ENCODE assay signal across 11 mouse cellular contexts in the genomic region with DNA sequence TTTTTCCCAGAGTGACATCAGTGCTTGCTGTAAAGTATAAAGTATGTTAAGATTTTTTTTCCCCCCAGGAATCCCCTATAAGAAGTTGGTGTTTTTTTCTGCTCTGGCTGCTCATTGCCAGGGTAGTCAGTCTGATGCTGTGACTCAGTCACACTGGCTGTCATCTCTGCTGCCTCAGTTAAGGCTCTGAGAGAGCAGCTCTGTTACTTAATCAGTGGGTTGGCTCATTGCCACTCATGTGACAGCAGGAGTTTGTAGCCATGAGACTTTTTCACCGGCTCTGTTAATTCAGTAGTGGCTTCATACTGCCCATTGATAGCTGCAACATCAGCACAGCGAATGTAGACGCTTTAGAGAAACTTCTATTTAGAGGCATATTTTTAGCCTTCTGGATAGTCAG.
DNase-seq lines count a peak whose midpoint lies in the region; ATAC-seq and TF ChIP-seq lines count a peak whose summit lies in the region.
"Had no signal": no experiment of that assay in that cellular context is flagged by ENCODE, and none has a peak within 500 bp of the region (broad histone marks: within the 10 kb centered on the region; RNA-seq: fewer than 3 reads in every experiment).

No protein-coding gene starts in this region.

- ATAC-seq in hindbrain, postnatal 0 days, result no peak
- ATAC-seq: intestine, postnatal 0 days had no signal

- H3K9ac ChIP-seq in hindbrain, postnatal 0 days (replicated peaks; ENCODE audit: low read length), result no peak overlapping the region

- TF ChIP-seq CTCF in hindbrain, postnatal 0 days (IDR thresholded peaks at IDR 0.05; ENCODE audit: low read depth), result no peak

- no peak overlapping the region for H3K27ac ChIP-seq in hindbrain, postnatal 0 days
- H3K27ac ChIP-seq in hindbrain, embryonic 10.5 days, result no peak overlapping the region

- no peaks in the 10 kb centered on the region for H3K4me1 ChIP-seq in hindbrain, postnatal 0 days (ENCODE audit: insufficient read depth, low read length)
- H3K4me1 ChIP-seq in hindbrain, embryonic 10.5 days (replicated peaks), result peaks cover 16% of the 10 kb centered on the region

- WGBS in hindbrain, postnatal 0 days, result 41% methylated on average over 3 of the region's 3 CpGs
- WGBS in hindbrain, embryonic 10.5 days, result 93% methylated on average over 3 of the region's 3 CpGs

- peak; percentile 20 to 68 for DNase-seq in adrenal gland, adult (ENCODE audit: inconsistent age in 2 of 2, low spot score in 1 of 2)
- DNase-seq in adrenal gland, postnatal 4 days (ENCODE audit: low spot score in 2 of 2), result no peak
- DNase-seq in hindbrain, postnatal 0 days (ENCODE audit: low spot score), result peak; percentile 48
- no peak for DNase-seq in hindbrain, embryonic 10.5 days (ENCODE audit: low spot score)
- peak; percentile 74 for DNase-seq in 416B (ENCODE audit: low read depth)
- DNase-seq in heart, postnatal 36 days, result peak; percentile 14 to 24
- no peak for DNase-seq in spleen, adult 12 weeks (ENCODE audit: low spot score)
- DNase-seq in thymus, postnatal 14 days, result no peak
- DNase-seq: gastrocnemius, postnatal 10 days had no signal

- no peaks in the 10 kb centered on the region for H3K9me3 ChIP-seq in hindbrain, postnatal 0 days (ENCODE audit: low read length)
- H3K9me3 ChIP-seq in hindbrain, embryonic 10.5 days, result no peaks in the 10 kb centered on the region

- H3K4me3 ChIP-seq in hindbrain, postnatal 0 days (ENCODE audit: low read length), result no peak overlapping the region
- H3K4me3 ChIP-seq in hindbrain, embryonic 10.5 days, result no peak overlapping the region

- H3K36me3 ChIP-seq in hindbrain, postnatal 0 days (ENCODE audit: insufficient read depth, low read length), result no peaks in the 10 kb centered on the region
- no peaks in the 10 kb centered on the region for H3K36me3 ChIP-seq in hindbrain, embryonic 10.5 days

- H3K27me3 ChIP-seq in hindbrain, postnatal 0 days (ENCODE audit: insufficient read depth, low read length), result no peaks in the 10 kb centered on the region
- H3K27me3 ChIP-seq in hindbrain, embryonic 10.5 days (ENCODE audit: insufficient read depth, poor library complexity, severe bottlenecking), result no peaks in the 10 kb centered on the region

- no peak overlapping the region for H3K4me2 ChIP-seq in hindbrain, postnatal 0 days (ENCODE audit: low read depth, low read length)
- H3K4me2 ChIP-seq: liver, embryonic 11.5 days had no signal

- intact Hi-C loops in heart, postnatal 36 days (cut with DNase I), result loop anchor here (5.0 kb wide), 3 partner anchors 163 to 243 kb away; a partner anchor contains a TSS

Comparison
In these comparisons a context has a peak if more than half of its experiments do, and no peak if none do; other contexts are left out.
1. DNase-seq: peak in adrenal gland, adult (2 of 2), hindbrain, postnatal 0 days (single experiment), 416B (single experiment) and heart, postnatal 36 days (2 of 2); none in adrenal gland, postnatal 4 days (0 of 2), hindbrain, embryonic 10.5 days (single experiment), spleen, adult 12 weeks (single experiment) and thymus, postnatal 14 days (single experiment).